Mouse (Mus musculus) layer of hippocampus, adult 11-12 months (tissue): Measurements from ENCODE around the gene Adgrg5.

Source experiments
- DNase-seq: peaks from one replicate; pipeline ENCODE4 v3.0.0; 2022; ENCODE audit warnings: low spot score

Adgrg5 gene

DNA sequence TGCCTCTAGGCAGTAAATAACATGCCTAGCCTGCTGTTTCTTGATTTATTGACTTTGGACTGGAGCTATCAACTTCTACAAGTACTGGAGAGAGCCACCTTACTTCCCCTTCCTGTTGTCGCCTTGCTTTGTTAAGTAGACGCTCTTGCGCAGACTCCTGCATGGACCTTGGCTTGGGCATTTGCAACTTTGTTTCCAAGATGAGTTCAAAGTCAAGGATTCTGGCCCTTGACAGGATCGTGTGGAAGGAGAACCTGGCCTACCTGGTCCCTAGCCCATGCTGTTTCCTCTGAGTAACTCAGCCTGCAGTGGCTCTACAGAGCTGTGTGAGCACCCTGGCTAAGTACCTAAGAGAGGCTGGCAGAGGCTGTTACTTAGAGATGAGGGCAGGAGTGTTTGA is 43.6 kb downstream of the Adgrg5 start:
- DNase-seq = no peak

DNA sequence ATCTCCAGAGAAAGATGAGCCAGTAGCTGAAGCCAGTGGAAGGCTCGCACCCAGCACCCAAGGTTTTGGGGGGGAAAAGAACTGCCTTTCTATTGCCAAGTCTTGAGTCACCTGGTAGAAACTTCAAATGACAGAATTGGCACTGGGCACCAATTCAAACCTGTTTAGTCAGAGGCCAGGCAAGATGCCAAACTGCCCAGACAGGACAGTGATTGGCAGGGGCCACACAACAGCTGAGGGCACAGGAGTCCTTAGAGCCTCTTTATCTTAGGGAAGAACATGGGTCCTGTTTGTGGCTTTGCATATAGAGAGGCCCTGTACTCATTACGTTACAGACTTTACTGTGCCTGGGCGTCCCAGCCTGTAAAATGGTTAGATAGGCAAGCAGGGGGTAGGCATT is 44.1 kb downstream of the Adgrg5 start:
- no peak for DNase-seq

GRCm38 (mm10) chr8:94973270-94973669 is 49.8 kb downstream of the Adgrg5 start:
- DNase-seq = no peak

DNA sequence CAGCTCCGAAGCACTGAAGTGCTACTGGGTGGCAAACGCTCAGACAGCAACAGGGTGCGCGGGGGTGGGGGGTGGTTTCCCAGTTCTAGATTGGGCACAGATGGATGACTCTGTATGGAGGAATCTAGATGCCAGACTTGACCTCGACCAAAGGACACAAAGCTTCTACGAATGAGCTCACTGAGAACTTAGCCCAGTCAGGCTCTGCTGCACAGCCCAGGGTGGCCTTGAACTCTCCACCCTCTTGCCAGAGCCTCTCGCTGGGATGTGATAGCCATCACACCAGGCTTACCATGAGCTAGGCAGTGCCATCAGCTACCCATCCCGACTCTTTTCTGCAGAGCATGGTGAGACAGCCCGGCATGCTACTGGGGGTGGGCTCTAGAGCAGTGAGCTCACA is 50.3 kb downstream of the Adgrg5 start:
- no peak for DNase-seq

- no peak for DNase-seq
These were observed 51.1 kb downstream of the Adgrg5 start, which contains the start of gene Adgrg1 for GRCm38 (mm10) chr8:94974467-94975165. TSS of gene Adgrg1 (plus strand) at chr8:94974751.

DNA sequence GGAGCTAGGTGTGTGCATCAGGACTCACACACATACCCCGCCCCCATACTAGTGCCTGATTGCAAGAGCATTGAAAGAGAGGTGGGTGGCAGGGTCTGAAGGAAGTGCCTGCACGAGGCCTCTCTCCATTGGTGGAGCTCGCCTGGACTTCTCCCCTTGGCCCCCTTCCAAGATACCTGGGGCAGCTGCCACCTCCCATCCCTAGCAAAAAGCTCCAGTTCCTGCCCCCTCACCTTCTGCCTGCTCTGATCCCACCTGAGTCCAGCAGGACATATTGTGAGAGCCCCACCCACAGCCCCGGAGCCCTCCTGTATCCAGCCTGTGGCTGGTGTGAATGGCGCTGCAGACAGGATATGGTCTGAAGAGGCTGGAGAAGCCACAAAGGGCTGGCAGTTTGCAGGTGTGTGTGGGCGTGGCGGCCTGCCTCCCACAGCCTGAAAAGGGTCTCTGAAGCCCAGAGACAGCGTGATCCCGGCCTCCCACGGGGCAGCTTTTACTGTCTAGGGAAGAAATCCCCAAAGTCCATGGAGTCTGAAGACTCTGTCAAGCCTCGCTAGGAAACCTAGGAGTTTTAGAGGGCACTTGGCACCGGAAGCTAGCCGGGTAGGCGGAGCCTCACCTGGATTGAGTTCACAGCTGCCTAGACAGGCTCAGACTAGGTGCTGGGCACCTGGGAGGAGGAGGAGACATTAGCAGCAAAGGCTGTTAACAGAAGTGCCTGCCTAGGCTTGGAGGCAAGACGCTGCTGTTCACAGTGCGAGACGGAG is 53.3 kb downstream of the Adgrg5 start:
- no peak for DNase-seq

- no peak for DNase-seq
These were observed 54.6 kb downstream of the Adgrg5 start for GRCm38 (mm10) chr8:94978131-94978530.

- DNase-seq = no peak
These were observed 55.3 kb downstream of the Adgrg5 start for GRCm38 (mm10) chr8:94978593-94979319.

- no peak for DNase-seq
These were observed 56.7 kb downstream of the Adgrg5 start for GRCm38 (mm10) chr8:94980176-94980575.

GRCm38 (mm10) chr8:94980976-94981375 is 57.5 kb downstream of the Adgrg5 start:
- no peak for DNase-seq

GRCm38 (mm10) chr8:94981848-94982247 is 58.4 kb downstream of the Adgrg5 start:
- no peak for DNase-seq

DNA sequence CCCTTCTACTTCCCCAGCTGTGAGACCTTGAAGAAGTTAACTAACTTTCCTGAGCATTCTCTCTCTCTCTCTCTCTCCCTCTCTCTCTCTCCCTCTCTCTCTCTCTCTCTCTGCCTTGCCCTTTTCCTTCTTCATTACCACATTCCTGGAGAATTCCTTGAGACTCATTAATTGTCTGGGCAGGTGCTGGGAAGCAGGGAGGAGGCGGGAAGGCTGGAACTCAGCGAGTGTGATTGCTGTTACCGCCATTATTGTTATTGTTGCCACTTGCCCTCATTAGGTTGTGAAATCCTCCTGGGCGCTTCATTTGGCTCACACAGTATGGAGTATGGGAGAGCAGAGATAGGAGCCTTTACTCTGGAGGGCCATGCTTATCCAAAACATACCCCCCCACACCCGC is 59.7 kb downstream of the Adgrg5 start:
- no peak for DNase-seq

- DNase-seq = peak; percentile 61
These were observed 60.5 kb downstream of the Adgrg5 start for GRCm38 (mm10) chr8:94983881-94984516.

GRCm38 (mm10) chr8:94985023-94985422 is 61.5 kb downstream of the Adgrg5 start:
- no peak for DNase-seq

DNA sequence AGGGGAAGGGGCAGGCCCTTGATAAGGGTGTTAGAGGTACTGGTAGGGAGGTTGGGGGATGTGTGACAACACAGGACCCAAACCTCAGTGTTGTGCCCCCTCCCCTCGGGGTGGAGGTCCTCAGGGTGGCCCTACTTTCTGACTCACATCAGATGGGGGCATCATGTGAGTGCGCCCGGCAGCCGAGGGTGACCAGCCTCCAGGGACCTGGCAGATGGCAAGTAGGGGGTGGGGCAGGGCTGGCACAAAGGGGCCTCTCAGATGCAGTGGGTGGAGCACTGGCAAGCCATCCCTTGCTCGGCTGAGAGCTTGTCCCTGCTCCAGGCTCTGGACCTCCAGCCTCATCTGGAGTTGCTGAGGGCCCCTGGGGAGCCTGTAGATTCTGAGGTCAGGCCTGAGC is 63.2 kb downstream of the Adgrg5 start:
- peak; percentile 64 for DNase-seq

DNA sequence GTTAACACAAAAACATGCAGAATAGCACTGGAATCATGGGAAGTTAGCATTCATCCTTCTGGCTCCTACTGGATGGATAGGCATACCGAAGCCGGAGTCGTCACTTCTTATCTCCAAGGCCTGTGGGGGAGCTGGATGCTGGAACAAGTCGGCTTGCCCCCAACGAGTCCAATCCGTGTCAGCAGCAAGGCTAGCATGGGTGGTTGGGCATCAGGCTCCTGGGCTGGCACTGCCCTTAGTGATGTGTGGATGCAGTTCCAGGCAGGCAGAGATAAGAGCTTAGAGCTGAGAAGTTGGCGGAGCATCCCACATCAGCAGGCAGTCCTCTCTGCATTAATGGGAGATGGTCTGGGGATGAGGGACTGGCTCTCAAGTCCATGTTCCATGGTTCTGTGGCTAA is 64.1 kb downstream of the Adgrg5 start:
- DNase-seq = no peak

DNA sequence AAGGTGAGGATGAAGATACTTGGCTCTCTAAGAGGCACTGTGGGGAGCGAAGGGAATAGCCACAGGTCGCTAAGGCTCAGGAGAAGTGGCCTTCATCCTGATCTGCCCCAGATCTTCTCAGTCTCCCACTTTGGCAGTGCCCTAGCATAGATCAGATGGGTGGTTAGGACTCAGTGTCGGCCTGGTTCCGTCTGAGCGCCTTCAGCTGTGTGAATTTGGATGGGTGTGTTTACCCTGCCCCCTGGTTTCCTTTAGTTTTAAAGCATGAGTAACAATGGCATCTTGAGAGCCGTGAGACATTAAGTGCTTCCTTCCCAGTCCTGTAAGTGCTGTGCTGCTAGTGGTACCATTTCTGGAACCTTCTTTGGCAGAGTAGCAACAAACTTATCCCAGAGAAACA is 65.1 kb downstream of the Adgrg5 start:
- DNase-seq = no peak

GRCm38 (mm10) chr8:94989711-94990110 is 66.2 kb downstream of the Adgrg5 start:
- DNase-seq = no peak

- DNase-seq = no peak
These were observed 67.3 kb downstream of the Adgrg5 start for GRCm38 (mm10) chr8:94990598-94991453.

DNA sequence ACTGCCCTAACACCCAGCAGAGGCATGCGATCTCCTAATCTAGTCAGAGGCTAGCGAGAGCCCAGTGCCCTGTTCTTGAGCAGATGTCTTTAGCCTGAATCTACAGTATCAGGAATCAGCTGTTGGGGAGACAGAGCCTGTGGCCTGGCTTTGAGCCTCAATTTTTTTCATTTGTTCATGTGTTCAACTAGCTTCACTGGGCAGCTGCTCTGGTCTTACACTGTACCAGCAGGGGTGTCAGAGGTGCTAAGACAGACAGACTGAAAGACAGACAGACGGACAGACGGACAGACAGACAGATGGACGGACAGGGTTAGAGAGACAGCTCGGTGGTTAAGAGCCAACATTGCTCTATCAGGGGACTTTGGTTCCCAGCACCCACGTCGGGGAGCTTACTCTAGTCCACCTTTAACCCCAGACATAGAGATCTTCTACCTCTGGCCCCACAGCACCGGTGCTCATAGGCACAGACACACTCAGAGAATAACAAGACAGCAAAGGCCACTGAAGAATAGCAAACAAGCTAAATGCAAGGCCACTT is 68.0 kb downstream of the Adgrg5 start:
- DNase-seq = no peak

- no peak for DNase-seq
These were observed 68.5 kb downstream of the Adgrg5 start for GRCm38 (mm10) chr8:94992010-94992409.
